Mouse (Mus musculus): ENCODE measurements around the gene Cacng5.

Gene Cacng5

DNA sequence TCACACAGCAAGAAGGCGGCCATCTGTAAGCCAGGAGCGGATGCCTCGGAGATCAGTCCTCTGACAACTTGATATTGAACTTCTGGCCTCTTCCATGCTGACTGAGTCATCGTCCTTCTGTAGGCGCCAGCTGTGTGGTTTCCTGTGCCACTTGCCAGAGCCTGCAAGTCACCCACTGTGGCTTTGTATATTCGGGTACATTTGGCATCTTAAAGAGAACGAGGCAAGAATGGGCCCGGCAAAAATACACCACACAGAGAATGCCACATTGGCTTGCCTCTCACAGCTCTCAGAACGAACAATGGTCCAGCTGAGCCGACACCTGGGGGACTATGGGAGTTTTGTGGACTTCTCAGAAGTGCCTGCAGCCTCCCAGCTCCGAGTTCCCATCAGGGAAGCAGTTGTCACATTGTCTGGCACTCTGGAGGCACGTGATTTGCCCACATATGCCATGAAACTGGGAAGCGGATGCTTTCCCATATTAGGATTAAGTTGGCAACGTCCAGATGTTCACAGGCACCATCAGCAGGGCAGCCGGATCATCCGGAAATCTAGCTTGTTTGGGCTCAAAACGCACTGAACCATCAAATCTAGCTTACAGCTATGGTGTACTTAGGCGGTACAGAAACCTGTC lies 38.9 kb downstream of the Cacng5 start:
- peak; percentile 17 for DNase-seq

DNA sequence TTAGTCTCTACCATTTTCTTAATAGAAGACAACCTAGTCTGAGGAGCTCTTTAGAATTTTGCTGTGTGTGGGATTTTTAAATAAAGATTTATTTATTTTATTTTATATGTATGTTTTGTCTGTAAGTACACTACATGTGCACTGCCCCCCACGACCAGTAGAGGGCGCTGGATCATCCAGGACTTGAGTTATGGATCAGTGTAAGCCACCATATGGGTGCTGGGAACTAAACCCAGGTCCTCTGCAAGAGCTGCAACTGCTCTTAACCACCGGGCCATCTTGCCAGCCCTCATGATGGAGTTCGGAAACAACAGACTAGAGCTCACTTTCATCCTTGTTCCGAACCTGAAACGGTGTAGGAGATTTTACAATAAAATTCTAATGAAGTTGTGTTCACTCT lies 42.1 kb downstream of the Cacng5 start:
- no peak for DNase-seq

DNA sequence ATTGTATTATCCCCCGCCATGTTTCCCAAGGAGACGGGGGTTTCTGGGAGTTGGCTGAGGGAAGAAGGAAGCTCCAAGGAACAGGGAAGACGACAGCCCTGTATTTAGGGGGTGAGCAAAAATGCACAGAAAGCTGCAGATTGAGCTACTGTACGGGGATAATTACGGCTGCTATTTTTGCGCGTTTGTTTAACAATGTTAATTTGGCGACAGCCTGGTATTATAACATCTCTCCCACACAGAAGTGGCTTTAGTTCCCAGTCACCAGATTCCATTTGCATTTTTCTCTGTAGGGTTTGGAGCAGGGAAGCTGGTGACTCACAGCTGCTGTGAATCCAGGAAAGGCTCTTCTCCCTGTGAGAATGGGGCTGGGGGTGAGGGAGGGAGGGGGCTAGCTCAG lies 47.3 kb downstream of the Cacng5 start:
- no peak for DNase-seq

DNA sequence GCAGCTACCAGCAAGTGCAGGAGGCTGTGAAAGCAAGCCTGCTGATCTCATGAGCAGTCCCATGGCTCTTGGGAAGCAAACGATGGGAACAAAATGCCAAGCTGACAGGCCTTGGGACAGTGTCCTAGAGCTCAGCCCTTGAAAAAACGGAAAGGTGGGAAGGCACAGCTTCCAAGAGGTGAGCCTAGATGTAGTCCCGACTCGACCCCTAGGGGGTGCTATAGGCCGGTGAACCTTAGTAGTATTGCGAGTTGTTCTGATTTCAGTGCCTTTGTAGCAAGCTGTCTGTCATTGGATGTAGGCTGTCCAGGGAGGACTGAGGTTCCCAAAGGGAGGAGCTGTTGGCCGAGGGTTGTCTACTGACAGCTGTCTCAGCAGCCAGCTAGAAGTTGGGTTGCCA lies 49.7 kb downstream of the Cacng5 start:
- peak; percentile 38 for DNase-seq

DNA sequence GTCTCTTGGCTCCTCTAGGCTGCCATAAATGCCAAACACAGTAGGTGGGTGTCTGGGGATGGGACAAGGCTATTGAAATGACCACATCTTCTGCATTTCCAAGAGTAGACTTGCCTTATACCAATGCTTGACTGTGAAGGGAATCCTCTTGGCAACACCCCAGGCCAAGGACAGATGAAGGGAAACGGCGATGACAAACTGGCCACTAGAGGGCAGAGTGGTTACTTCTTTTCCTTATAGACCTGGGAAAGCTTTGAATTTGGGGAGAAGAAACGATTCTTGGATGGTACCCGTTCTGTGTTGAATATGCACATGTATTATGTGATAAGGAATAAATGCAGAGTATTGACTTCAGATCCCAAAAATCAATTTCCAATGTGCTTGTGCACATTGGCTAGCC lies 50.8 kb downstream of the Cacng5 start:
- peak; percentile 29 for DNase-seq

DNA sequence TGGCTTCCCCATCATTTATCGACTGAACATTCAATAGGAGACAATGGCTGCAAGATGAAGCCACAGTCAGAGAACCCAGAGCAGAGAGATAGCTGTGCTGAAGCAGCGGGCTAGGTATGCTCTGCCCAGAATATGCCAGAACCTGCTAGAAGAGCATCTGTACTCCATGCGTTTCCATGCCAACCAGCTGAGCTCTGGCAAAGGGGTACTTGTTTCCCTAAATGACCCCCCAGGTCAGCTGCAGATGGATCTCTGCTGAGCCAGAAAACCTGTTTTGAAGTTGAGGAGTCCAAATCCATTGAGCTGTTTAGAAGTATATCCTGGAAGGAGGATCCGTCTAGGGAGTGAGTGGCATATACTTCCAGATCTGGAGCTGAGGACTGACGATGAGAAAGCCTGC lies 53.1 kb downstream of the Cacng5 start:
- DNase-seq = no peak

DNA sequence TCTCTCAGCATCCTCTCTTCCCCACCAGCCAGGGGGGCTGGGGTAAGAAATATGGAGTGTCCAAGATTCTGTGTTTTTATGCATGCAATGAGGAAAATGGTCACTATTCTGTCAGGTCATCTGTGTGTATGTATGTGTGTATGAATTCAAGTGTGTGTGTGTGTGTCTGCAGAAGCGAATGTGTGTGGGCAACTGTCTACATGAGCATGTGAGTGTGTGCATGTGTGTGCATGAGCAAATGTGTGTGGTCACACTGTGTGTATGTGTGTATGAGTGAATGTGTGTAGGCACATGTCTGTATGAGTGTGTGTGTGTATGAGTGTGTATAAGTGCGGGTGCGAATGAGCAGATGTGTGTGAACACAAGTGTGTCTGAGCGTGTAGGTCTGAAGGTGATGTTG lies 55.0 kb downstream of the Cacng5 start:
- DNase-seq = no peak

DNA sequence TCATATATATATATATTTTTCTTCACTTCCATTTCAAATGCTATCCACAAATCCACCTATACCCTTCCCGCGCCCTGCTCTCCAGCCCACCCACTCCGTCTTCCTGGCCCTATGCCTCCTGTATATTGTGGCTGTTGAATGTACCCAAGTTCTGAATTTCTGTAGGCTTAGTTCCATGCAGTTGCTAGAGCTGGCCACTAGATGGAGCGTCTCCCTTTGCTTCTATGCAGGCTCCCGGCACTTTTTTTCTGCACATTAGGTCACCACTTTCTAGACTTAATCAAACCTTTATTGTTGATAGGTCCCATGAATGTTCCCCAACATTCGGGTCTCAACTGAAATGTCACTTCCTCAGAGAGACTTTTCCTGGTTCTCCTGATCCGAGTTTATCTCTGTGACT lies 55.6 kb downstream of the Cacng5 start:
- DNase-seq = peak; percentile 11

DNA sequence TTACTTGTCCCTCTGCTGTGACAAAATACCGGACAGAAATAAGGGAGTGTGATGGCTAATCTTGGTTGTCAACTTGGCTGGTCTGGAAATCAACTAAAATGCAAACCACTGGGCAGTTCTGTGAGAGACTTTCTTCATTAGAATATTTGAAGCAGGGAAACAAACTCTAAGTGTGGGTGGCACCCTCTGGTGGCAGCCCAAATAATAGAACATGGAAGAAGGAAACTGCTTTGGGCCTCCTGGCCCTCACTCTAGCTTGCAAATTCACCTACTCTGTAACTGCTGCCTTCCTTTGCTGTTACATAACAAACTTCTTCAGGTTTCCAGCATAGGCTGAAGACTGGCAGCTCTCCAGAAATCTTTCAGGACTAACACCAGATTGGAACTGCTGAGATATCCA lies 61.8 kb downstream of the Cacng5 start:
- peak; percentile 11 for DNase-seq

DNA sequence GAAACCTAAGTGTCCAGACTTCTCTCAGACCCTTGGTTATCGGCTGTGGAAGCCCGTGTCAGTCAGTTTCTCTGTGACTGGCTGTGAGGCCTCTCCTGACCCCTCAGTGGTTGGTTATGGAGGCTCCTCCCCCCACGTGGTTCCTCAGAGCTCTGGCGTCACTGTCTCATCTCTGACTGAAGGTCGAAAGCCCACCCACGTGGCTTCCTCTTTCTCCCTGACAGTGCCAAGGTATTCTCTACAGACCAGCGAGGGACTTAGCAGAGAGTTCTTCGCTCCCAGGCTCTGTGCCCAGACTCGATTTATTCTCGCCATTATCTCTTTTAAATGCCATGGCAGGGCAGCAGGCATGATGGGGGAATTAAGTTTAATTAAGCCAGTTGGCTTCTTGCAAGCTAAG lies 65.2 kb downstream of the Cacng5 start:
- DNase-seq = no peak

DNA sequence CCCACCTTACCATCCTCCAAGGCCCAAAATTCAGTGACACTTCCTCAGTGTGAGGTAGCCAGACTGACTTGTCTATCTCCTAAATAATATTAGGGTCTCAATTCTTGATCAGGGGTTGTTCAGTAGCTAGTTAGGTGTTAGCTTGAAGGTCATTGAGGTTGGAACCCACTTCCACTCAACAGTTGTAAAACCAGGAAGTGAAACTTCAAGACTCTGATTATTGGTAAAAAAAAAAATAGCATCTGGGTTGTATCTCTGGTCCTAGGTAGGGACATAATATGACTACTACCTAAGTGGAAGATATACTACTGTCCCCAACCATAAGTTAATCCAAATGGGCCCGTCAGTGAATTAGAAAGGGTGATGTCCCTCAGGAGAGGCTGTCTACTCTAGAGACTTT lies 70.7 kb downstream of the Cacng5 start:
- DNase-seq = no peak

DNA sequence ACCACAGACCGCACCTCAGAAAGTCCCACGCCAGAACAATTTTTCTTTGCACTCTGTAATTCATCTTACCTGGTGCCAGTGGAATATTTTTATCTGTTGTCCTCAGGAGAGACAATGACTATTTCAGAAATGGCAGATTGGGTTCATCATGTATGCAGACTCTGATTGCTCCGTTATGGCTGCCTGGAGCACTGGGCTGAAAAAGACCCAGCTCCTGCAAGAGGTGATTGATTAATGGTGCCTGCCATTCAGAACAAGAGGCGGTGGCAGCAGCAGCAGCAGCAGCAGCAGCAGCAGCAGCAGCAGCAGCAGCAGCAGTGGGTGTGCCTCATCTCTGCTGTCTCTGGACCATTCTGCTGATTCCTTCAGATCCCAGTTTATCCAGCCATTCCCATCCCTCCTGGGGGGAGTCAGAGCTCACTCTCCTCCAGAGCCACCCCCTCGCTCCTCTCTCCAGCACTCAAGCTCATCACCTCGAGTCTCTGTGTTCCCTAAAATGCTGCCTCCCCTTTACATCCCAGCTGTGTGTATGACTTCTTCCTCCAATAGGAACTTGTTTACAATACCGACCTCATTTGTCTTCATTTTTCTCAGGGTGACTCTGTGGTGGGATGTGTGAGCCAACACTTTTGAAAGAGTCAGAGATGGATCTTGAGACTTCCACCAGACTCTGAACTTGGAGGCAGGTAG lies 81.4 kb downstream of the Cacng5 start:
- DNase-seq = no peak
